Mouse (Mus musculus): ENCODE results near the gene Itgb4.
A peak's percentile ranks its signal among the peaks of the same experiment; 100 is the strongest.
"Not testable (repeated sequence)": the region's sequence is repeated elsewhere in the genome, so short reads cannot be mapped to it uniquely, and the experiment has no call there.

The Itgb4 gene

DNA sequence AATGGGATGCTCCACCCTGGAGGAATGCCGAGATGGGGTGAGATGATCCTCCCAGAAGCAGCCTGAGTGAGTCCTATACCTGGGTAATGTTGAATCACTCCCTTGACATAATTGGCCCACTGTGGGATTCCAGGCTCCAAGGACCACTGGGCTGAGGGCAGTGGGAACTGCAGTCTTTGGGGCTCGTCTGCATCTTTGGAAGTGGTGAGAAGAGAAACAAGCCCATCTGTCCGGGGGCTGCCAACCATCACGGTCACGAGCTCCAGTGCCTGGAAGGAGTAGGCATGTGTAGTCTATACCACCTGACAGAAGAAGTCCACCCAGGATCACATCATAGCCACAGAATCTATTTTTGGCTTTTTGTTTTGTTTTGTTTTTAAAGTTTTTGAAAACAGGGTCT is 36.4 kb downstream of the Itgb4 start:
- no peak for DNase-seq

GRCm38 (mm10) chr11:116011529-116012261 is 37.2 kb downstream of the Itgb4 start:
- no peak for DNase-seq

DNA sequence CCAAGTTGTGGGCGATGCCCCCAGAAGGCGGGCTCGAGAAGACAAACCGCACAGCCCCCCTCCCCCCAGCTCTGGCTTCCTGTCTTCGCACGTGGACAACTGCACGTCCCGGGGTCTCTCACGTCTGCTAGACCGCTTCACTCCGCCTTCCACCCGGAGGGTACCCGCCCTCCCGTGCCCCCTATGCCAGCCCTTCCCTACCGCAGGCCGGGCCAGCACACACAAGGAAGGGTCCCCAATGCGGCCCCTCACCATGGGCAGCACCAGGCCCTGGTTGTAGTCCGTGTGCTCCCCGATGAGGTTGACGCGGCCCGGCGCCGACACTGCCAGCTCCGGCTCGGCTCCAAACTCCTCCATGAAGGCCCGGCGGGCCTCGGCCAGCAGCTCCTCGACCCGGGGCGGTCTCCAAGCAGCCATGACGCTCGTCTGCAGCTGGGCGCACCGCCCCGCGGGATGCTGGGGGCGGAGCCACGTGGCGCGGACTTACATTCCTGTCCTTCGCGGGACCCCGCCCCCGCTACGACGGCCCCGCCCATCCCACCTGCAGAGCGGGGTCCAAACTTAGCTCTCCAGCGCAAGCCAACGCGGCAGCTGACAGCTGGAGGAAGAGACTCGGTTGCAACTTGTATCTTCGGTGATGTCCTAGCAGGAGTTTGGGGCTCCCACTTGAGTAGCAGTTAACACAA is 37.9 kb downstream of the Itgb4 start, which contains the start of gene Galk1:
Galk1 (minus strand) TSS at position 458 of the 686 bp plus-strand sequence.
- peak; percentile 75 for DNase-seq

- DNase-seq = no peak
These were observed 40.3 kb downstream of the Itgb4 start for GRCm38 (mm10) chr11:116014821-116015220.

GRCm38 (mm10) chr11:116018106-116018505 is 43.6 kb downstream of the Itgb4 start:
- DNase-seq = no peak

DNA sequence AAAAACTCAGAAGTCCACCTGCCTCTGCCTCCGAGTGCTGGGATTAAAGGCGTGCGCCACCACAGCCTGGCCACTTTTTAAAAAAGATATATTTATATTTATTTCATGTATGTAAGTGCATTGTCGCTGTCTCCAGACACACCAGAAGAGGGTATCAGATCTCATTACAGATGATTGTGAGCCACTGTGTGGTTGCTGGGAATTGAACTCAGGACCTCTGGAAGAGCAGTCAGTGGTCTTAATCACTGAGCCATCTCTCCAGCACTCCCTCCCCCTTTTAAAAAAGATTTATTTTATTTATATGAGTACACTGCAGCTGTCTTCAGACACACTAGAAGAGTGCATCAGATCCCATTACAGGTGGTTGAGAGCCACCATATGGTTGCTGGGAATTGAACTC is 44.4 kb downstream of the Itgb4 start:
- DNase-seq = not testable (repeated sequence)

- DNase-seq = no peak
These were observed 44.9 kb downstream of the Itgb4 start for GRCm38 (mm10) chr11:116019360-116019791.

GRCm38 (mm10) chr11:116019976-116020411 is 45.5 kb downstream of the Itgb4 start:
- no peak for DNase-seq

- no peak for DNase-seq
These were observed 46.0 kb downstream of the Itgb4 start for GRCm38 (mm10) chr11:116020519-116020922.

DNA sequence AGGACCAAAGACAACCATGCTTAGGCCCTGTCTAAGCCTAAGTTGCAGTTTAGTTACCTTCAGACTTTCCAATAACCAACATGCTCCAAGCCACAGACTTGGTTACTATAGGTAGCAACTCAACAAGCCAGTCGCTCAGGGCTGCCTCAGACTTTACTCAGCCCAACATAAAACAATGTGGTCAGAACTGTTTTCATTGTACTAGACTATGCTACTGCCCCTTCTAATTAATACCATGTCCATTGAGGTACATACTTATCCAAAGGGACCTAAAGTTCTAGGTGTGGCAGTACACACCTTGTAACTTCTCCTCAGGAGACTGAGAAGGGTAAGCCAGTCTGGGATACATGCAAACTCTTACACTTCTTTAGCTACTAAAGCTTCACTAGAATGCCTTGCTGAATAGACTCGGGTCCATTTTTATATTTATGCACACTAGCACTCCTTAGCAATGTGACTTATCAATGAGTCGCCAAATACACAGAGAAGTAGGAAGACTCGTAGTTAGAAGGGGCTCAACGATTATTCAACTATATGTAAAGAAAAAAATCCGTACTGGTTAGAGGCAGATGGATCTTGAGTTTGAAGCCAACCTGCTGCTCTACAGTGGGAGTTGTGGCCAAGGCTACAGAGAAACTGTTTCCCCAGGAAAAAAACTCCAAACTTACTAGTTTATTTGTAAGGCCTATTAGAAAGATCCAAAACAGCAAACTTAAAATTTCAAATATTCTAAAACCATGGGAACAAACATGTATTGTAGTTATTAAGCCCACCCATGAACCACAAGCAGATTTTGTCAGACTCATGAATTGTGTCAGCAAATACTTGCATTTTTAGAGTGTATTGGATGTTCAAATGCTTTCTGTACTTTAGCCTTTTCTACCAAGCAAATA is 47.1 kb downstream of the Itgb4 start:
- DNase-seq = no peak

DNA sequence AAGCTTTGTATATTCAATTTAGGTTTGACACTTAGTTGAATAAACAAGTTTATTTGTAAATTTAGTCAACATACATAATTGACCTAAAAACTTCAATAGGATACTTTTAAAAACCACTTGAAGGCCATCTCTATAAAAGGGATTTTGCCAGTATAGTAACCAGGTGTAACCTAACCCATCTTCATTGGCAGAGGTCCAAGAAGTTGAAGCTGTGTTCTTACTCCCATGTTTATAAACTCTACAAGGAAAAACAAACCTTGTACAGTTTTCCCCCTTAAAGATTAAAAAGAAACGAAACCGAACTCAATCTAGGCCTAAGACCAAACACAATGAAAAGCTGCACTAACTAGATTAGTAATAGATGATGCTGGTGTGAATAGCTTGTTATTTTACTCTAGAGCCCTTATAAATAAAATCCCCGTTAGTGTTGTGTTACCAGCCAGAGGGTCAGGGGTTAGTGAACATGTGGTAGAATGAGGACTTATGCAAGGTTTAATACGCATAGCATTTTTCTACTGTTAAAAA is 47.8 kb downstream of the Itgb4 start:
- no peak for DNase-seq

GRCm38 (mm10) chr11:116023074-116023770 is 48.7 kb downstream of the Itgb4 start:
- DNase-seq = not testable (repeated sequence)

GRCm38 (mm10) chr11:116023771-116024355 is 49.4 kb downstream of the Itgb4 start:
- DNase-seq = peak; percentile 67

GRCm38 (mm10) chr11:116024356-116024808 is 49.9 kb downstream of the Itgb4 start:
- DNase-seq = peak; percentile 89

GRCm38 (mm10) chr11:116025056-116025845 is 50.7 kb downstream of the Itgb4 start:
- DNase-seq = no peak

GRCm38 (mm10) chr11:116027756-116028155 is 53.2 kb downstream of the Itgb4 start, which contains the start of gene H3f3b:
Gene H3f3b (minus strand): TSS chr11:116027962.
- DNase-seq = no peak

- DNase-seq = no peak
These were observed 53.8 kb downstream of the Itgb4 start for GRCm38 (mm10) chr11:116028177-116028865.

GRCm38 (mm10) chr11:116029086-116029865 is 54.8 kb downstream of the Itgb4 start:
- no peak for DNase-seq
